Mouse (Mus musculus): ENCODE results near the gene Egfl6. TPM values are rescaled to one million over a fixed set of nuclear protein-coding genes. Genes with fewer than 3 reads are reported as not detected.

The Egfl6 gene
- polyA plus RNA-seq, 1 experiment from 2014 or later: 8.6 TPM

- Histone ChIP-seq H3K9ac (ENCODE audit: low read length) (no peak overlapping the region), H3K27ac (ENCODE audit: low read depth, low read length) (no peak overlapping the region), H3K4me3 (ENCODE audit: low read depth, low read length) (no peak overlapping the region), H3K27me3 (ENCODE audit: control insufficient read depth, insufficient read depth, low read length) (no peaks in the 10 kb centered on the region), H3K4me1 (ENCODE audit: control insufficient read depth, insufficient read depth, low read length) (no peaks in the 10 kb centered on the region), H3K4me2 (ENCODE audit: low read depth) (no peak overlapping the region), H3K9me3 (ENCODE audit: control insufficient read depth, low read length) (no peaks in the 10 kb centered on the region), H3K36me3 (ENCODE audit: control insufficient read depth, insufficient read depth, low read length) (no peaks in the 10 kb centered on the region)
- ATAC-seq (ENCODE audit: insufficient read depth, low FRiP score, low TSS enrichment): no peak
- DNase-seq (ENCODE audit: low spot score): no peak
- 57% methylated on average over 1 of the region's 1 CpGs for WGBS
These were observed 9.4 kb downstream of the Egfl6 start for GRCm38 (mm10) chrX:166576111-166576510.

- ATAC-seq (ENCODE audit: insufficient read depth, low FRiP score, low TSS enrichment) (no peak), DNase-seq (ENCODE audit: low spot score) (no peak)
- Histone ChIP-seq H3K36me3 (ENCODE audit: control insufficient read depth, insufficient read depth, low read length) (no peaks in the 10 kb centered on the region), H3K4me3 (ENCODE audit: low read depth, low read length) (no peak overlapping the region), H3K9me3 (ENCODE audit: control insufficient read depth, low read length) (no peaks in the 10 kb centered on the region), H3K4me1 (ENCODE audit: control insufficient read depth, insufficient read depth, low read length) (no peaks in the 10 kb centered on the region), H3K27me3 (ENCODE audit: control insufficient read depth, insufficient read depth, low read length) (no peaks in the 10 kb centered on the region), H3K27ac (ENCODE audit: low read depth, low read length) (no peak overlapping the region), H3K9ac (ENCODE audit: low read length) (no peak overlapping the region), H3K4me2 (ENCODE audit: low read depth) (no peak overlapping the region)
- 90% methylated on average over 6 of the region's 6 CpGs for WGBS
These were observed 19.5 kb downstream of the Egfl6 start for GRCm38 (mm10) chrX:166565983-166566382.

GRCm38 (mm10) chrX:166565401-166565800 is 20.1 kb downstream of the Egfl6 start:
- Histone ChIP-seq H3K9me3 (ENCODE audit: control insufficient read depth, low read length) (no peaks in the 10 kb centered on the region), H3K4me1 (ENCODE audit: control insufficient read depth, insufficient read depth, low read length) (no peaks in the 10 kb centered on the region), H3K36me3 (ENCODE audit: control insufficient read depth, insufficient read depth, low read length) (no peaks in the 10 kb centered on the region), H3K4me2 (ENCODE audit: low read depth) (no peak overlapping the region), H3K4me3 (ENCODE audit: low read depth, low read length) (no peak overlapping the region), H3K27me3 (ENCODE audit: control insufficient read depth, insufficient read depth, low read length) (no peaks in the 10 kb centered on the region), H3K9ac (ENCODE audit: low read length) (no peak overlapping the region), H3K27ac (ENCODE audit: low read depth, low read length) (no peak overlapping the region)
- ATAC-seq (ENCODE audit: insufficient read depth, low FRiP score, low TSS enrichment): no peak
- 68% methylated on average over 5 of the region's 5 CpGs for WGBS
- DNase-seq (ENCODE audit: low spot score): no peak

- Histone ChIP-seq H3K4me1 (ENCODE audit: control insufficient read depth, insufficient read depth, low read length) (no peaks in the 10 kb centered on the region), H3K36me3 (ENCODE audit: control insufficient read depth, insufficient read depth, low read length) (no peaks in the 10 kb centered on the region), H3K4me3 (ENCODE audit: low read depth, low read length) (no peak overlapping the region), H3K27ac (ENCODE audit: low read depth, low read length) (no peak overlapping the region), H3K4me2 (ENCODE audit: low read depth) (no peak overlapping the region), H3K9me3 (ENCODE audit: control insufficient read depth, low read length) (no peaks in the 10 kb centered on the region), H3K27me3 (ENCODE audit: control insufficient read depth, insufficient read depth, low read length) (no peaks in the 10 kb centered on the region), H3K9ac (ENCODE audit: low read length) (no peak overlapping the region)
- DNase-seq (ENCODE audit: low spot score): no peak
- no peak for ATAC-seq (ENCODE audit: insufficient read depth, low FRiP score, low TSS enrichment)
- WGBS: 81% methylated on average over 5 of the region's 5 CpGs
These were observed 20.6 kb downstream of the Egfl6 start for GRCm38 (mm10) chrX:166564900-166565299.

- no peaks in the 10 kb centered on the region for H3K9me3 ChIP-seq (ENCODE audit: control insufficient read depth, low read length)
- 81% methylated on average over 3 of the region's 3 CpGs for WGBS
These were observed 26.2 kb downstream of the Egfl6 start for GRCm38 (mm10) chrX:166559333-166559732.

GRCm38 (mm10) chrX:166552355-166552754 is 33.2 kb downstream of the Egfl6 start:
- WGBS: 81% methylated on average over 7 of the region's 7 CpGs
- Histone ChIP-seq H3K9ac (ENCODE audit: low read length) (no peak overlapping the region), H3K27me3 (ENCODE audit: control insufficient read depth, insufficient read depth, low read length) (no peaks in the 10 kb centered on the region), H3K4me2 (ENCODE audit: low read depth) (no peak overlapping the region), H3K4me3 (ENCODE audit: low read depth, low read length) (no peak overlapping the region), H3K9me3 (ENCODE audit: control insufficient read depth, low read length) (no peaks in the 10 kb centered on the region), H3K4me1 (ENCODE audit: control insufficient read depth, insufficient read depth, low read length) (no peaks in the 10 kb centered on the region), H3K27ac (ENCODE audit: low read depth, low read length) (no peak overlapping the region), H3K36me3 (ENCODE audit: control insufficient read depth, insufficient read depth, low read length) (no peaks in the 10 kb centered on the region)
- ATAC-seq (ENCODE audit: insufficient read depth, low FRiP score, low TSS enrichment): no peak
- no peak for DNase-seq (ENCODE audit: low spot score)

More at GRCm38 (mm10) chrX:166559333-166559732, 26.2 kb downstream of the Egfl6 start:
- no peak for ATAC-seq (ENCODE audit: insufficient read depth, low FRiP score, low TSS enrichment)
- no peaks in the 10 kb centered on the region for H3K4me1 ChIP-seq (ENCODE audit: control insufficient read depth, insufficient read depth, low read length)
- H3K4me2 ChIP-seq (ENCODE audit: low read depth): no peak overlapping the region
- no peak overlapping the region for H3K4me3 ChIP-seq (ENCODE audit: low read depth, low read length)
- no peaks in the 10 kb centered on the region for H3K27me3 ChIP-seq (ENCODE audit: control insufficient read depth, insufficient read depth, low read length)
- H3K9ac ChIP-seq (ENCODE audit: low read length): no peak overlapping the region
- DNase-seq (ENCODE audit: low spot score): no peak
- H3K36me3 ChIP-seq (ENCODE audit: control insufficient read depth, insufficient read depth, low read length): no peaks in the 10 kb centered on the region
- H3K27ac ChIP-seq (ENCODE audit: low read depth, low read length): no peak overlapping the region

- WGBS: 77% methylated on average over 2 of the region's 2 CpGs
- peaks cover 2% of the 10 kb centered on the region; the same call in 1 of the 2 replicates for H3K27me3 ChIP-seq (ENCODE audit: control insufficient read depth, insufficient read depth, low read length)
- no peak overlapping the region for H3K4me3 ChIP-seq (ENCODE audit: low read depth, low read length)
- no peak overlapping the region for H3K9ac ChIP-seq (ENCODE audit: low read length)
- no peak overlapping the region for H3K4me2 ChIP-seq (ENCODE audit: low read depth)
- no peaks in the 10 kb centered on the region for H3K4me1 ChIP-seq (ENCODE audit: control insufficient read depth, insufficient read depth, low read length)
- no peaks in the 10 kb centered on the region for H3K9me3 ChIP-seq (ENCODE audit: control insufficient read depth, low read length)
- no peaks in the 10 kb centered on the region for H3K36me3 ChIP-seq (ENCODE audit: control insufficient read depth, insufficient read depth, low read length)
- ATAC-seq (ENCODE audit: insufficient read depth, low FRiP score, low TSS enrichment) (no peak), DNase-seq (ENCODE audit: low spot score) (no peak)
- H3K27ac ChIP-seq (ENCODE audit: low read depth, low read length): no peak overlapping the region
These were observed 39.0 kb downstream of the Egfl6 start for GRCm38 (mm10) chrX:166546495-166546894.

- 74% methylated on average over 4 of the region's 4 CpGs for WGBS
These were observed 50.4 kb downstream of the Egfl6 start for GRCm38 (mm10) chrX:166535138-166535537.

GRCm38 (mm10) chrX:166533432-166533831 is 52.1 kb downstream of the Egfl6 start:
- Histone ChIP-seq H3K9ac (ENCODE audit: low read length) (no peak overlapping the region), H3K4me2 (ENCODE audit: low read depth) (no peak overlapping the region), H3K27me3 (ENCODE audit: control insufficient read depth, insufficient read depth, low read length) (0 out of 2 replicates have a peak, but pooled peaks cover 2% of the 10 kb centered on the region), H3K4me3 (ENCODE audit: low read depth, low read length) (no peak overlapping the region), H3K27ac (ENCODE audit: low read depth, low read length) (no peak overlapping the region), H3K9me3 (ENCODE audit: control insufficient read depth, low read length) (no peaks in the 10 kb centered on the region), H3K4me1 (ENCODE audit: control insufficient read depth, insufficient read depth, low read length) (no peaks in the 10 kb centered on the region), H3K36me3 (ENCODE audit: control insufficient read depth, insufficient read depth, low read length) (no peaks in the 10 kb centered on the region)
- 86% methylated on average over 4 of the region's 4 CpGs for WGBS
- DNase-seq (ENCODE audit: low spot score) (no peak), ATAC-seq (ENCODE audit: insufficient read depth, low FRiP score, low TSS enrichment) (no peak)

More at GRCm38 (mm10) chrX:166535138-166535537, 50.4 kb downstream of the Egfl6 start:
- H3K27ac ChIP-seq (ENCODE audit: low read depth, low read length): no peak overlapping the region
- no peak overlapping the region for H3K4me3 ChIP-seq (ENCODE audit: low read depth, low read length)
- no peak overlapping the region for H3K4me2 ChIP-seq (ENCODE audit: low read depth)
- no peak overlapping the region for H3K9ac ChIP-seq (ENCODE audit: low read length)
- H3K27me3 ChIP-seq (ENCODE audit: control insufficient read depth, insufficient read depth, low read length): 0 out of 2 replicates have a peak, but pooled peaks cover 2% of the 10 kb centered on the region
- H3K4me1 ChIP-seq (ENCODE audit: control insufficient read depth, insufficient read depth, low read length): no peaks in the 10 kb centered on the region
- no peaks in the 10 kb centered on the region for H3K36me3 ChIP-seq (ENCODE audit: control insufficient read depth, insufficient read depth, low read length)
- ATAC-seq (ENCODE audit: insufficient read depth, low FRiP score, low TSS enrichment): no peak
- no peak for DNase-seq (ENCODE audit: low spot score)
- no peaks in the 10 kb centered on the region for H3K9me3 ChIP-seq (ENCODE audit: control insufficient read depth, low read length)

All from neural tube, embryonic 11.5 days (tissue).